Mouse (Mus musculus) hindbrain, embryonic 14.5 days (tissue): ENCODE results near the gene Pygm. TPM values are rescaled to one million over a fixed set of nuclear protein-coding genes. Genes with fewer than 3 reads are reported as not detected.

ENCODE experiments used
- ATAC-seq: fragments of 200-750 bp; cut with Nextera tagmentation; 2 replicates; pipeline ENCODE4 v1.8.0; 2017; ENCODE audit warnings: moderate number of reproducible peaks, mild to moderate bottlenecking, moderate TSS enrichment, moderate library complexity; ENCODE audit not compliant: low FRiP score
- DNase-seq: peaks from one replicate; pipeline ENCODE4 v3.0.0-alpha.2; 2015; ENCODE audit warnings: low spot score
- H3K27ac ChIP-seq: fragments of 300-500 bp; sonication (generic); 2 replicates; pipeline ENCODE4 v1.5.1; 2014; ENCODE audit warnings: mild to moderate bottlenecking, moderate library complexity
- H3K27me3 ChIP-seq: fragments of 300-500 bp; sonication (generic); 2 replicates; pipeline ENCODE4 v1.6.1; 2014; ENCODE audit warnings: mild to moderate bottlenecking, low read length, mixed read lengths; ENCODE audit not compliant: control insufficient read depth, insufficient read depth
- H3K36me3 ChIP-seq: fragments of 300-500 bp; sonication (generic); replicated peaks from 2 replicates; pipeline ENCODE4 v1.6.1; 2014; ENCODE audit not compliant: control insufficient read depth, insufficient read depth
- H3K4me1 ChIP-seq: fragments of 300-500 bp; sonication (generic); replicated peaks from 2 replicates; pipeline ENCODE4 v1.6.1; 2014; ENCODE audit warnings: antibody characterized with exemption, low read length, mixed read lengths; ENCODE audit not compliant: control insufficient read depth, insufficient read depth
- H3K4me2 ChIP-seq: fragments of 300-500 bp; sonication (generic); replicated peaks from 2 replicates; pipeline ENCODE4 v1.6.1; 2014; ENCODE audit warnings: mild to moderate bottlenecking, moderate library complexity
- H3K4me3 ChIP-seq: fragments of 300-500 bp; sonication (generic); replicated peaks from 2 replicates; pipeline ENCODE4 v1.5.1; 2014; ENCODE audit warnings: mild to moderate bottlenecking, low read length
- H3K9ac ChIP-seq: fragments of 300-500 bp; sonication (generic); 2 replicates; pipeline ENCODE4 v1.6.1; 2014
- H3K9me3 ChIP-seq: fragments of 300-500 bp; sonication (generic); 2 replicates; pipeline ENCODE4 v1.6.1; 2016; ENCODE audit warnings: low read length; ENCODE audit not compliant: control insufficient read depth
- WGBS: fragments of 180-500 bp; shearing (Covaris S2); extraction: QIAGEN DNeasy Blood & Tissue Kit; methylation state at CpG from one replicate; pipeline ENCODE4 v1.1.7; 2014; 5-methylcytosine and 5-hydroxymethylcytosine counted together
- polyA plus RNA-seq: library from polyadenylated mRNA; unstranded; fragments of >200 nt; fragmentation: Nextera tagmentation; extraction: Ambion mirVana; gene quantifications from 2 replicates; pipeline ENCODE4 v1.2.1, GENCODE M21; 2014

The Pygm gene
- polyA plus RNA-seq, 1 experiment from 2014 or later = 6.8 TPM

- H3K36me3 ChIP-seq = peaks cover 79% of the 10 kb centered on the region
- no peak overlapping the region for H3K4me3 ChIP-seq
- WGBS = 68% methylated on average over 9 of the region's 9 CpGs
- H3K9me3 ChIP-seq = no peaks in the 10 kb centered on the region
- no peak overlapping the region for H3K4me2 ChIP-seq
- DNase-seq (no peak), ATAC-seq (no peak)
- H3K4me1 ChIP-seq = no peaks in the 10 kb centered on the region; the same call in 1 of the 2 replicates
- no peak overlapping the region for H3K9ac ChIP-seq
- no peaks in the 10 kb centered on the region for H3K27me3 ChIP-seq
- H3K27ac ChIP-seq = no peak overlapping the region
These were observed 35.5 kb upstream of the Pygm start for GRCm38 (mm10) chr19:6348717-6349116.

- H3K27me3 ChIP-seq = no peaks in the 10 kb centered on the region
- no peak overlapping the region for H3K27ac ChIP-seq
- ATAC-seq (no peak), DNase-seq (no peak)
- no peaks in the 10 kb centered on the region for H3K9me3 ChIP-seq
- H3K36me3 ChIP-seq = peaks cover 75% of the 10 kb centered on the region
- WGBS = 43% methylated on average over 14 of the region's 14 CpGs
- H3K4me1 ChIP-seq = no peaks in the 10 kb centered on the region; the same call in 1 of the 2 replicates
- no peak overlapping the region for H3K9ac ChIP-seq
- no peak overlapping the region for H3K4me2 ChIP-seq
- H3K4me3 ChIP-seq = no peak overlapping the region
These were observed 34.8 kb upstream of the Pygm start for GRCm38 (mm10) chr19:6349215-6349983.

- Histone ChIP-seq H3K36me3 (peaks cover 53% of the 10 kb centered on the region), H3K27ac (no peak overlapping the region), H3K4me2 (no peak overlapping the region), H3K9me3 (no peaks in the 10 kb centered on the region), H3K4me3 (no peak overlapping the region), H3K4me1 (no peaks in the 10 kb centered on the region; the same call in 1 of the 2 replicates), H3K9ac (no peak overlapping the region), H3K27me3 (no peaks in the 10 kb centered on the region)
- no peak for DNase-seq
- no peak for ATAC-seq
- WGBS = 67% methylated on average over 14 of the region's 14 CpGs
These were observed 32.6 kb upstream of the Pygm start for GRCm38 (mm10) chr19:6351431-6352106.

- no peaks in the 10 kb centered on the region; the same call in 1 of the 2 replicates for H3K4me1 ChIP-seq
- H3K9ac ChIP-seq = no peak overlapping the region
- 94% methylated on average over 2 of the region's 2 CpGs for WGBS
- H3K36me3 ChIP-seq = peaks cover 48% of the 10 kb centered on the region
- no peaks in the 10 kb centered on the region for H3K9me3 ChIP-seq
- H3K4me2 ChIP-seq = no peak overlapping the region
- DNase-seq (no peak), ATAC-seq (no peak)
- H3K4me3 ChIP-seq = no peak overlapping the region
- no peaks in the 10 kb centered on the region for H3K27me3 ChIP-seq
- no peak overlapping the region for H3K27ac ChIP-seq
These were observed 32.1 kb upstream of the Pygm start for GRCm38 (mm10) chr19:6352107-6352505.

GRCm38 (mm10) chr19:6354030-6354429 is 30.2 kb upstream of the Pygm start:
- Histone ChIP-seq H3K36me3 (peaks cover 35% of the 10 kb centered on the region), H3K27me3 (no peaks in the 10 kb centered on the region), H3K27ac (no peak overlapping the region), H3K4me1 (no peaks in the 10 kb centered on the region), H3K9ac (no peak overlapping the region), H3K4me3 (no peak overlapping the region), H3K4me2 (no peak overlapping the region), H3K9me3 (no peaks in the 10 kb centered on the region)
- DNase-seq (no peak), ATAC-seq (no peak)
- 78% methylated on average over 7 of the region's 7 CpGs for WGBS

- H3K9ac ChIP-seq = no peak overlapping the region
- H3K9me3 ChIP-seq = no peaks in the 10 kb centered on the region
- 93% methylated on average over 3 of the region's 3 CpGs for WGBS
- no peaks in the 10 kb centered on the region for H3K27me3 ChIP-seq
- H3K4me3 ChIP-seq = no peak overlapping the region
- no peak overlapping the region for H3K4me2 ChIP-seq
- ATAC-seq (no peak), DNase-seq (no peak)
- H3K4me1 ChIP-seq = peaks cover 19% of the 10 kb centered on the region
- peaks cover 18% of the 10 kb centered on the region for H3K36me3 ChIP-seq
- H3K27ac ChIP-seq = no peak overlapping the region
These were observed 22.9 kb upstream of the Pygm start for GRCm38 (mm10) chr19:6361291-6361690.

GRCm38 (mm10) chr19:6363091-6363410 is 21.1 kb upstream of the Pygm start:
- Histone ChIP-seq H3K4me1 (peaks cover 19% of the 10 kb centered on the region), H3K27ac (peak overlapping the region; percentile 97), H3K4me3 (peak overlapping the region; percentile 94), H3K9ac (peak overlapping the region; percentile 56), H3K36me3 (peaks cover 36% of the 10 kb centered on the region), H3K9me3 (no peaks in the 10 kb centered on the region), H3K4me2 (peak overlapping the region; percentile 57), H3K27me3 (no peaks in the 10 kb centered on the region)
- DNase-seq = no peak
- WGBS = under 1% methylated on average over 11 of the region's 11 CpGs
- 0 out of 2 replicates have a peak, but pooled peaks have one; percentile 1 for ATAC-seq

- Histone ChIP-seq H3K36me3 (peaks cover 41% of the 10 kb centered on the region), H3K4me1 (peaks cover 19% of the 10 kb centered on the region), H3K4me2 (peak within 1 kb of the TSS; percentile 83), H3K27me3 (no peaks in the 10 kb centered on the region), H3K27ac (peak within 1 kb of the TSS; percentile 97), H3K4me3 (peak within 1 kb of the TSS; percentile 94), H3K9me3 (no peaks in the 10 kb centered on the region), H3K9ac (peak within 1 kb of the TSS; percentile 95)
- ATAC-seq (peak; percentile 99), DNase-seq (peak; percentile 98)
- WGBS = under 1% methylated on average over 85 of the region's 85 CpGs
These were observed 20.6 kb upstream of the Pygm start, which contains the start of gene Sf1 for GRCm38 (mm10) chr19:6363411-6364240. TSS of gene Sf1 (plus strand) at chr19:6363690.

GRCm38 (mm10) chr19:6364317-6364725 is 19.9 kb upstream of the Pygm start:
- H3K4me3 ChIP-seq = peak overlapping the region; percentile 94
- H3K9me3 ChIP-seq = no peaks in the 10 kb centered on the region
- peak overlapping the region; percentile 95 for H3K9ac ChIP-seq
- peak; percentile 90 for DNase-seq
- H3K27ac ChIP-seq = peak overlapping the region; percentile 97
- H3K27me3 ChIP-seq = no peaks in the 10 kb centered on the region
- H3K4me1 ChIP-seq = peaks cover 19% of the 10 kb centered on the region
- under 1% methylated on average over 55 of the region's 55 CpGs for WGBS
- peaks cover 48% of the 10 kb centered on the region for H3K36me3 ChIP-seq
- peak overlapping the region; percentile 83 for H3K4me2 ChIP-seq
- ATAC-seq = no peak
